Mouse (Mus musculus) liver, postnatal 0 days (tissue): ENCODE data around the gene Ssc5d. TPM values are rescaled to one million over a fixed set of nuclear protein-coding genes. Genes with fewer than 3 reads are reported as not detected.
A peak's percentile ranks its signal among the peaks of the same experiment; 100 is the strongest.

Experiments
- ATAC-seq: fragments of 200-750 bp; cut with Nextera tagmentation; 2 replicates; pipeline ENCODE4 v1.8.0; 2017; ENCODE audit warnings: mild to moderate bottlenecking, moderate library complexity
- DNase-seq: peaks from one replicate; pipeline ENCODE4 v3.0.0-alpha.2; 2016
- H3K27ac ChIP-seq: fragments of 300-500 bp; sonication (generic); 2 replicates; pipeline ENCODE4 v1.5.1; 2014; ENCODE audit warnings: antibody characterized with exemption, moderate library complexity, mild to moderate bottlenecking, low read depth
- H3K27me3 ChIP-seq: fragments of 300-500 bp; sonication (generic); 2 replicates; pipeline ENCODE4 v1.6.1; 2014; ENCODE audit warnings: low read length, control low read depth, mixed read lengths; ENCODE audit not compliant: insufficient read depth
- H3K36me3 ChIP-seq: fragments of 300-500 bp; sonication (generic); replicated peaks from 2 replicates; pipeline ENCODE4 v1.6.1; 2014; ENCODE audit warnings: mild to moderate bottlenecking, control low read depth, low read length, moderate library complexity, mixed read lengths; ENCODE audit not compliant: insufficient read depth
- H3K4me1 ChIP-seq: fragments of 300-500 bp; sonication (generic); 2 replicates; pipeline ENCODE4 v1.6.1; 2014; ENCODE audit warnings: antibody characterized with exemption, mild to moderate bottlenecking, control low read depth; ENCODE audit not compliant: insufficient read depth
- H3K4me2 ChIP-seq: fragments of 300-500 bp; sonication (generic); 2 replicates; pipeline ENCODE4 v1.6.1; 2014; ENCODE audit warnings: low read depth, mild to moderate bottlenecking, low read length, moderate library complexity, mixed read lengths
- H3K4me3 ChIP-seq: fragments of 300-500 bp; sonication (generic); 2 replicates; pipeline ENCODE4 v1.5.1; 2014; ENCODE audit warnings: low read depth, low read length
- H3K9ac ChIP-seq: fragments of 300-500 bp; sonication (generic); replicated peaks from 2 replicates; pipeline ENCODE4 v1.6.1; 2014; ENCODE audit warnings: mild to moderate bottlenecking, moderate library complexity
- H3K9me3 ChIP-seq: fragments of 300-500 bp; sonication (generic); 2 replicates; pipeline ENCODE4 v1.6.1; 2016; ENCODE audit warnings: mild to moderate bottlenecking, control low read depth, low read length, mixed read lengths
- CTCF ChIP-seq: sonication (generic); IDR thresholded peaks from 2 replicates; pipeline ENCODE4 v1.5.1; 2016; ENCODE audit warnings: antibody characterized with exemption, low read depth
- EP300 ChIP-seq: IDR thresholded peaks from 2 replicates; pipeline ENCODE4 v1.6.1; 2016; ENCODE audit warnings: antibody characterized with exemption, low read depth, mild to moderate bottlenecking
- WGBS: fragments of 180-500 bp; shearing (Covaris S2); extraction: QIAGEN DNeasy Blood & Tissue Kit; methylation state at CpG from one replicate; pipeline ENCODE4 v1.1.7; 2014; ENCODE audit not compliant: insufficient replicate concordance; 5-methylcytosine and 5-hydroxymethylcytosine counted together
- polyA plus RNA-seq: library from polyadenylated mRNA; unstranded; fragments of >200 nt; fragmentation: Nextera tagmentation; extraction: Ambion mirVana; gene quantifications from 2 replicates; pipeline ENCODE4 v1.2.1, GENCODE M21; 2015

Ssc5d gene
- polyA plus RNA-seq, 1 experiment from 2014 or later: 0.06 TPM

DNA sequence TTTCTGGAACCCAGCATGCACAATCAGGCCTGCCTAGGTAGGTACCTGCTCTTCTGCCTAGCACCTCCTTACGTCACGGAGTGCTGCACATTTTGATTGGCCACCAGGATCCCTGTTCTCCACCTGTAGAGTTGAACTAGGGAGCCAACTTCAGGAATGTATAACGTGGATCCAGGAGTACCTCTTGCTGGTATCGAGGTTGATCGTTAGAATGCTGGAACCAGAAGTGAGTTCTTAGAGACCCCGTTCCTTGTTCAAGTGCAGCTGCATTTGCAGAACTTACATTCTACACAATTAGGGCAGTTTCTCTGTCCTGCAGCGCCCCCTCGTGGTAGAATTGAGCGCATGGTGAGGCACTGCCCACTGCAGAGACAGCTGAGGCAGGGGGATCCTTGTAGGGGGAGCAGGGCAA, 14.5 kb downstream of the Ssc5d start:
- no peak overlapping the region for H3K4me2 ChIP-seq
- peak; percentile 73 for ATAC-seq
- H3K9ac ChIP-seq: no peak overlapping the region
- DNase-seq: peak; percentile 87
- TF ChIP-seq CTCF (peak; percentile 94), EP300 (no peak)
- 18% methylated on average over 9 of the region's 9 CpGs for WGBS
- no peak overlapping the region for H3K27ac ChIP-seq
- H3K4me3 ChIP-seq: no peak overlapping the region
- peaks cover 2% of the 10 kb centered on the region; the same call in 1 of the 2 replicates for H3K4me1 ChIP-seq
- H3K27me3 ChIP-seq: no peaks in the 10 kb centered on the region
- H3K9me3 ChIP-seq: no peaks in the 10 kb centered on the region
- no peaks in the 10 kb centered on the region for H3K36me3 ChIP-seq

- Histone ChIP-seq H3K4me1 (peaks cover 2% of the 10 kb centered on the region; the same call in 1 of the 2 replicates), H3K9me3 (no peaks in the 10 kb centered on the region), H3K27ac (no peak overlapping the region), H3K4me2 (no peak overlapping the region), H3K9ac (no peak overlapping the region), H3K36me3 (no peaks in the 10 kb centered on the region), H3K27me3 (no peaks in the 10 kb centered on the region), H3K4me3 (no peak overlapping the region)
- TF ChIP-seq CTCF: no peak
- TF ChIP-seq EP300: no peak
- WGBS: 34% methylated on average over 5 of the region's 5 CpGs
- ATAC-seq (no peak), DNase-seq (no peak)
These were observed 17.1 kb downstream of the Ssc5d start for GRCm38 (mm10) chr7:4942673-4943072.

DNA sequence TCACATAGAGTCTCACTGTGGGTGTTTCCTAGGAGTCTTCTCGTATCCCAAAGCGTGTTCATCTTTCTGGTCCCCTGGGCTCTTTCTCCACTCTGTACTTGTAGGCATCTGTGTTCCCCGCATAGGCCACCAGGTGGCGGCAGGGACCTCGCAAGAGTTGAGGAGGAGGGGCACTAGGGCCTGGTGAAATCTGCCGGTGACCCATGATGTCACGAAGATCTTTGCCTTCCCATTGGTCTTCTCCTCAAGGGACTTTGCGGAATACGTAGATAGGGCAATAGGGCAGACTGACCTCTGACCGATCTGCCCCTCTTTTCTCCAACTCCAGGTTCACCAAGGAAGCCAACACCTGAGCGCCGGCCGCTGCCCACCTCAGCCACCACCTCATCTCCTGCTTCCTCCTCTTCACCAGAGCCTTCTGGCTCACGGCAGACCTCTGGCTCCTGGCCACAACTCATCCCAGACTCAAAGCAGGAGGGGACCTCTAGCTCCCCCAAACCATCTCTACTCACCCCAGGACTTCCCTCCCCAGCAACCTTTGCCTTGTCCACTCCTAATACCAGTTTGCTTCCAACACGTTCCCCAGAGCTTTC, 17.7 kb downstream of the Ssc5d start:
- ATAC-seq (peak; percentile 88), DNase-seq (peak; percentile 93)
- TF ChIP-seq CTCF: peak; percentile 98
- no peak for TF ChIP-seq EP300
- H3K36me3 ChIP-seq: no peaks in the 10 kb centered on the region
- H3K27me3 ChIP-seq: no peaks in the 10 kb centered on the region
- no peak overlapping the region for H3K27ac ChIP-seq
- no peak overlapping the region for H3K9ac ChIP-seq
- peaks cover 2% of the 10 kb centered on the region; the same call in 1 of the 2 replicates for H3K4me1 ChIP-seq
- H3K9me3 ChIP-seq: no peaks in the 10 kb centered on the region
- H3K4me2 ChIP-seq: peak overlapping the region; percentile 67
- 10% methylated on average over 15 of the region's 15 CpGs for WGBS
- H3K4me3 ChIP-seq: peak overlapping the region; percentile 21; the same call in 1 of the 2 replicates

GRCm38 (mm10) chr7:4947855-4948254, 22.3 kb downstream of the Ssc5d start:
- 43% methylated on average over 2 of the region's 2 CpGs for WGBS
- H3K4me1 ChIP-seq: peaks cover 2% of the 10 kb centered on the region; the same call in 1 of the 2 replicates
- no peak overlapping the region for H3K4me2 ChIP-seq
- H3K36me3 ChIP-seq: no peaks in the 10 kb centered on the region
- ATAC-seq (no peak), DNase-seq (no peak)
- H3K9ac ChIP-seq: no peak overlapping the region
- no peak overlapping the region for H3K27ac ChIP-seq
- TF ChIP-seq CTCF: no peak
- no peak for TF ChIP-seq EP300
- H3K27me3 ChIP-seq: no peaks in the 10 kb centered on the region
- no peaks in the 10 kb centered on the region for H3K9me3 ChIP-seq
- no peak overlapping the region for H3K4me3 ChIP-seq

DNA sequence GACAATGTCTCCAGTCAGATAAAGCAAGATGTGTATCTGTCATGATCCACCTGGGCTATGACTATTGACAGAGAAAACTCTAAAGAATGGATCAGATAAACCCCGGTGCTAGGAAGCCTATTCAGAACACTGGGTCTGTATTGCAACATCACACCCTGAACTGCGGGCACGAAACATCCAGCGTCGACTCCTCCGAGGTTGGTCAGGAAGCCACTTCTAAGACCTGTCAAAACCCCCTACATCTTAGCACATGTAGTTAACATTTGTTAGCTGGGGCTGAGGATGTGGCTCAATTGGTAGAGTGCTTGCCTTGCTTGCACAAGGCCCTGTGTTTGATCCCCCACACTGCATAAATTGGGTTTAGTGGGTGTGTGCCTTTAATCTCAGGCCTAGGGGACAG, 22.8 kb downstream of the Ssc5d start:
- Histone ChIP-seq H3K9ac (no peak overlapping the region), H3K36me3 (no peaks in the 10 kb centered on the region), H3K27ac (no peak overlapping the region), H3K27me3 (no peaks in the 10 kb centered on the region), H3K4me3 (no peak overlapping the region), H3K4me1 (peaks cover 1% of the 10 kb centered on the region; the same call in 1 of the 2 replicates), H3K9me3 (no peaks in the 10 kb centered on the region), H3K4me2 (no peak overlapping the region)
- ATAC-seq (no peak), DNase-seq (no peak)
- 43% methylated on average over 6 of the region's 6 CpGs for WGBS
- TF ChIP-seq EP300: no peak
- no peak for TF ChIP-seq CTCF

DNA sequence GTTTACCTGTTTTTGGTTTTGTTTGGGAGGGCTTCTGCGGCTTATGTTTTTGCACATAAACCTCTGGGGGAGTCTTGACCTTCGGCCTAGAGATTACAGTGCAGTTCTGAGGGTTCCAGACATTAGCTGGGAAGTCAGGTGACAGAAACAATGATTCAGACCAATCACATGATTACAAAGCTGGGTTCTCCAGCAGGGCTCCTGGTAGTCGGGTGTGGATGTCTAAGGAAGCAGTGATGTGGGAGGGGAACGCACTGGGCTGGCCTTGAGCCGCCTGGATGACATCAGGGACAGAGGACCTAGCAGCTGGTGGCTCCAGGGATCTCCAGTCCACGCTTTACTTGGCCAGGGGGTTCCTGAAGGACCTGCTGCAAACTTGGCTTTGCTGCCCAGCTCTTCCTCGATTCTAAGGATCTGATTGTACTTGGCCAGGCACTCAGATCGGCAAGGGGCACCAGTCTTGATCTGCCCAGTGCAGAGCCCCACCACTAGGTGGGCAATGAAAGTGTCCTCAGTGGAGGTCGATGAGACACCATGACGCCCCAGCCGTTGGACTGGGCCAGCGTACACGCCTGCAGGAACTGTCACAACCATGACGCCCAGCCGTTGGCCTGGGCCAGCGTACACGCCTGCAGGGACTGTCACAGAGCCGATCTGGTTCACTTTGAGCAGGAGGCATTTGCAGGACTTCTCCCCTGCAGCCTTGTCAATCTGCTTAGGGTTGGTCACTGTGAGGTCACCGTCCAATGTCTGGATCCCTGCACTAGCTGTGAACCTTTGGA, 25.2 kb downstream of the Ssc5d start:
- DNase-seq: no peak
- ATAC-seq: no peak
- no peaks in the 10 kb centered on the region for H3K4me1 ChIP-seq
- H3K4me3 ChIP-seq: no peak overlapping the region
- no peak overlapping the region for H3K27ac ChIP-seq
- TF ChIP-seq EP300: no peak
- no peak for TF ChIP-seq CTCF
- 73% methylated on average over 19 of the region's 19 CpGs for WGBS
- no peaks in the 10 kb centered on the region for H3K27me3 ChIP-seq
- no peak overlapping the region for H3K9ac ChIP-seq
- H3K4me2 ChIP-seq: no peak overlapping the region
- no peaks in the 10 kb centered on the region for H3K36me3 ChIP-seq
- no peaks in the 10 kb centered on the region for H3K9me3 ChIP-seq
